Mouse (Mus musculus) urinary bladder, postnatal 14 days (tissue): Measurements from ENCODE around the gene Snrk.
A peak's percentile ranks its signal among the peaks of the same experiment; 100 is the strongest.

ENCODE experiments used
- DNase-seq: peaks from one replicate; pipeline ENCODE4 v3.0.0; 2021; ENCODE audit warnings: low spot score

Gene Snrk

GRCm38 (mm10) chr9:122117112-122117616 lies at the start of gene Snrk:
Gene Snrk (plus strand): TSS chr9:122117266.
- DNase-seq: peak; percentile 88

GRCm38 (mm10) chr9:122067654-122068053 lies 49.4 kb upstream of the Snrk start:
- no peak for DNase-seq

- no peak for DNase-seq
These were observed 47.4 kb upstream of the Snrk start for GRCm38 (mm10) chr9:122069560-122070174.

- no peak for DNase-seq
These were observed 43.1 kb upstream of the Snrk start for GRCm38 (mm10) chr9:122073980-122074379.

- no peak for DNase-seq
These were observed 42.5 kb upstream of the Snrk start for GRCm38 (mm10) chr9:122074575-122074974.

GRCm38 (mm10) chr9:122078456-122078855 lies 38.6 kb upstream of the Snrk start:
- DNase-seq: no peak

GRCm38 (mm10) chr9:122083698-122084097 lies 33.4 kb upstream of the Snrk start:
- DNase-seq: no peak

- peak; percentile 25 for DNase-seq
These were observed 32.9 kb upstream of the Snrk start for GRCm38 (mm10) chr9:122084175-122084574.

- no peak for DNase-seq
These were observed 32.4 kb upstream of the Snrk start for GRCm38 (mm10) chr9:122084636-122085035.

GRCm38 (mm10) chr9:122085055-122085454 lies 32.0 kb upstream of the Snrk start:
- DNase-seq: no peak

- no peak for DNase-seq
These were observed 31.4 kb upstream of the Snrk start for GRCm38 (mm10) chr9:122085550-122086205.

GRCm38 (mm10) chr9:122087086-122087485 lies 30.0 kb upstream of the Snrk start:
- no peak for DNase-seq

- DNase-seq: no peak
These were observed 25.9 kb upstream of the Snrk start for GRCm38 (mm10) chr9:122091171-122091570.

- DNase-seq: no peak
These were observed 25.3 kb upstream of the Snrk start for GRCm38 (mm10) chr9:122091782-122092228.

- DNase-seq: no peak
These were observed 22.9 kb upstream of the Snrk start for GRCm38 (mm10) chr9:122094171-122094570.

GRCm38 (mm10) chr9:122096822-122097511 lies 20.1 kb upstream of the Snrk start:
- DNase-seq: no peak

GRCm38 (mm10) chr9:122097535-122097934 lies 19.5 kb upstream of the Snrk start:
- DNase-seq: no peak

GRCm38 (mm10) chr9:122100584-122101127 lies 16.4 kb upstream of the Snrk start:
- DNase-seq: no peak

GRCm38 (mm10) chr9:122101196-122101595 lies 15.9 kb upstream of the Snrk start:
- DNase-seq: no peak

GRCm38 (mm10) chr9:122103550-122104284 lies 13.3 kb upstream of the Snrk start:
- no peak for DNase-seq

GRCm38 (mm10) chr9:122104285-122104829 lies 12.7 kb upstream of the Snrk start:
- no peak for DNase-seq
